Mouse (Mus musculus) midbrain, postnatal 0 days (tissue): ENCODE results near the gene Prlh. TPM values are rescaled to one million over a fixed set of nuclear protein-coding genes. Genes with fewer than 3 reads are reported as not detected.
A peak's percentile ranks its signal among the peaks of the same experiment; 100 is the strongest.

ENCODE experiments used
- ATAC-seq: fragments of 200-750 bp; cut with Nextera tagmentation; 2 replicates; pipeline ENCODE4 v1.8.0; 2017; ENCODE audit warnings: moderate number of reproducible peaks, mild to moderate bottlenecking, moderate TSS enrichment, moderate library complexity; ENCODE audit not compliant: low FRiP score
- DNase-seq: peaks from one replicate; pipeline ENCODE4 v3.0.0-alpha.2; 2015; ENCODE audit warnings: low spot score
- H3K27ac ChIP-seq: fragments of 300-500 bp; sonication (generic); 2 replicates; pipeline ENCODE4 v1.5.1; 2014; ENCODE audit warnings: low read depth, mild to moderate bottlenecking, low read length, mixed read lengths
- H3K27me3 ChIP-seq: fragments of 300-500 bp; sonication (generic); 2 replicates; pipeline ENCODE4 v1.6.1; 2014; ENCODE audit warnings: low read length, control low read depth, mixed read lengths; ENCODE audit not compliant: insufficient read depth
- H3K36me3 ChIP-seq: fragments of 300-500 bp; sonication (generic); 2 replicates; pipeline ENCODE4 v1.6.1; 2014; ENCODE audit warnings: low read length, control low read depth, mixed read lengths; ENCODE audit not compliant: insufficient read depth
- H3K4me1 ChIP-seq: fragments of 300-500 bp; sonication (generic); 2 replicates; pipeline ENCODE4 v1.6.1; 2014; ENCODE audit warnings: mild to moderate bottlenecking, control low read depth, antibody characterized with exemption, low read length, mixed read lengths; ENCODE audit not compliant: insufficient read depth
- H3K4me2 ChIP-seq: fragments of 300-500 bp; sonication (generic); 2 replicates; pipeline ENCODE4 v1.6.1; 2014; ENCODE audit warnings: low read depth, mild to moderate bottlenecking, low read length, mixed read lengths; ENCODE audit not compliant: poor library complexity, severe bottlenecking
- H3K4me3 ChIP-seq: fragments of 300-500 bp; sonication (generic); 2 replicates; pipeline ENCODE4 v1.5.1; 2014; ENCODE audit warnings: low read depth, mild to moderate bottlenecking, low read length, moderate library complexity
- H3K9ac ChIP-seq: fragments of 300-500 bp; sonication (generic); replicated peaks from 2 replicates; pipeline ENCODE4 v1.6.1; 2014; ENCODE audit warnings: mild to moderate bottlenecking, low read length, moderate library complexity, mixed read lengths; ENCODE audit not compliant: poor library complexity, severe bottlenecking
- H3K9me3 ChIP-seq: fragments of 300-500 bp; sonication (generic); 2 replicates; pipeline ENCODE4 v1.6.1; 2016; ENCODE audit warnings: low read length, control low read depth
- CTCF ChIP-seq: IDR thresholded peaks from 2 replicates; pipeline ENCODE4 v1.5.1; 2016; ENCODE audit warnings: antibody characterized with exemption, mild to moderate bottlenecking
- WGBS: fragments of 180-500 bp; shearing (Covaris S2); extraction: QIAGEN DNeasy Blood & Tissue Kit; methylation state at CpG from one replicate; pipeline ENCODE4 v1.1.7; 2014; 5-methylcytosine and 5-hydroxymethylcytosine counted together
- polyA plus RNA-seq: library from polyadenylated mRNA; unstranded; fragments of >200 nt; fragmentation: Nextera tagmentation; extraction: Ambion mirVana; gene quantifications from 2 replicates; pipeline ENCODE4 v1.2.1, GENCODE M21; 2015
- total RNA-seq: library from RNA; depleted of rRNA; stranded (reverse); fragments of >200 nt; gene quantifications from 2 replicates; pipeline ENCODE4 v1.2.3, GENCODE M21; 2014

Gene Prlh
- total and polyA plus RNA-seq, 2 experiments from 2014 or later: not detected

DNA sequence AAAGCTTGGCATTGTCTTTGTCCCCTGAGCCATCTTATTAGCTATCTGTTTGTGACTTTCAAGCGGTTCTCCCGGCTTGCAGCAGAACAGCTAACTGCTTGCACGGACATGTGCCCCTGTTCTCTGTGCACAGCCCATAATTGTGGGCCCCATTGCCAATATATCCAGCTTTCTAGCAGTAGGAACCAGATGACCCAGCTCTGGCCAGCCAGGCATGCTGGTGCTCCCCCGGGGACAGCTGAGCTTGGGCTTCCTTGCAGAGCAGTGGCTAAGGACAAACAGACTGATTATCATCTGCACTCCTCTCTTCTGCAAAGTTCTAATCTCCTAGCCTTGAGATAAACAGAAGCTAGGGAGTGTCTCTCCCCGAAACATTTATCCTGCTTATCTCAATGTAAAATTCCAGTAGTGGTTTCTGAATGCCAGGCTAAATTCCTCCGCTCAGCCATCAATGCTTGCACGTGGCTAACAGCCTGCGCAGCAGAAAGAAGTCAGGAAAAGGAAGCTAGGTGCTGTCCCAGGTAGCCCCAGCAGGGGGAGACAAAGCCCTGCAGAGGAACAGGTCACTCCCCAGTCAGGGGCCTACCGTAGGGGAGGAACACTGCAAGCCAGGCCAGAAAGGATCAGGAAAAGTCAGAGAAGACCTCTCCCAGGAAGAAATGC is 20.1 kb downstream of the Prlh start:
- H3K4me3 ChIP-seq: no peak overlapping the region
- no peaks in the 10 kb centered on the region for H3K27me3 ChIP-seq
- H3K4me1 ChIP-seq: peaks cover 10% of the 10 kb centered on the region; the same call in 1 of the 2 replicates
- DNase-seq (peak; percentile 90), ATAC-seq (peak; percentile 76)
- no peaks in the 10 kb centered on the region for H3K36me3 ChIP-seq
- H3K27ac ChIP-seq: no peak overlapping the region
- H3K4me2 ChIP-seq: no peak overlapping the region
- 16% methylated on average over 9 of the region's 9 CpGs for WGBS
- no peaks in the 10 kb centered on the region for H3K9me3 ChIP-seq
- peak; percentile 100 for TF ChIP-seq CTCF
- no peak overlapping the region for H3K9ac ChIP-seq

GRCm38 (mm10) chr1:90973574-90973911 is 20.6 kb downstream of the Prlh start:
- no peaks in the 10 kb centered on the region for H3K36me3 ChIP-seq
- no peaks in the 10 kb centered on the region for H3K27me3 ChIP-seq
- H3K9ac ChIP-seq: no peak overlapping the region
- H3K9me3 ChIP-seq: no peaks in the 10 kb centered on the region
- TF ChIP-seq CTCF: no peak
- no peak overlapping the region for H3K27ac ChIP-seq
- 67% methylated on average over 2 of the region's 2 CpGs for WGBS
- H3K4me3 ChIP-seq: no peak overlapping the region
- DNase-seq (no peak), ATAC-seq (peak; percentile 6; the same call in 1 of the 2 replicates)
- H3K4me1 ChIP-seq: peaks cover 10% of the 10 kb centered on the region; the same call in 1 of the 2 replicates
- H3K4me2 ChIP-seq: no peak overlapping the region

GRCm38 (mm10) chr1:90974906-90975649 is 22.2 kb downstream of the Prlh start:
- no peak for TF ChIP-seq CTCF
- Histone ChIP-seq H3K27ac (no peak overlapping the region), H3K4me1 (peaks cover 10% of the 10 kb centered on the region; the same call in 1 of the 2 replicates), H3K4me3 (no peak overlapping the region), H3K36me3 (no peaks in the 10 kb centered on the region), H3K9ac (0 out of 2 replicates have a peak overlapping the region, but pooled peaks have one; percentile 24), H3K27me3 (no peaks in the 10 kb centered on the region), H3K4me2 (peak overlapping the region; percentile 30), H3K9me3 (no peaks in the 10 kb centered on the region)
- peak; percentile 68 for ATAC-seq
- DNase-seq: peak; percentile 83
- 7% methylated on average over 12 of the region's 12 CpGs for WGBS

DNA sequence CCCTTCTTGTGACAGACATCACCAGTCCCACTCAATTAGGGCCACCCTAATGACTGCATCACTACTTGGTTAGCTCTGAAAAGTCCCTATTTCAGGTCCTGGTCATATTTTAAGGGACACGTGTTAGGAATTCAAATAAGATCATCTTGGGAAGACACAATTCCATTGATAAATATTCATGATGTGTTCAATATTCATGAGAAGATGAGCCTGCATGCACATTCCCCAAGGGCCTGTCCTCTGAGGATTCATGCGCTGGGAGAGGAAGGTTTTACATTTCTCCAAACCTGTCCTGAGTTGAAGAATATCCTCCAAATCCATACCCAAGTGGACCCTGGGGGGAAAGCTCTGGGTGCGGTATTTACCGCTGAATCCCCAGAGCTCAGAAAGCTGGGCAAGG is 23.1 kb downstream of the Prlh start:
- WGBS: 43% methylated on average over 4 of the region's 4 CpGs
- no peak for TF ChIP-seq CTCF
- peaks cover 10% of the 10 kb centered on the region; the same call in 1 of the 2 replicates for H3K4me1 ChIP-seq
- H3K27me3 ChIP-seq: no peaks in the 10 kb centered on the region
- H3K27ac ChIP-seq: no peak overlapping the region
- H3K9ac ChIP-seq: no peak overlapping the region
- no peak overlapping the region for H3K4me3 ChIP-seq
- H3K4me2 ChIP-seq: no peak overlapping the region
- no peak for ATAC-seq
- no peaks in the 10 kb centered on the region for H3K36me3 ChIP-seq
- DNase-seq: peak; percentile 27
- H3K9me3 ChIP-seq: no peaks in the 10 kb centered on the region

- Histone ChIP-seq H3K9ac (no peak overlapping the region), H3K4me3 (no peak overlapping the region), H3K4me1 (no peaks in the 10 kb centered on the region), H3K36me3 (no peaks in the 10 kb centered on the region), H3K4me2 (no peak overlapping the region), H3K27ac (no peak overlapping the region), H3K9me3 (no peaks in the 10 kb centered on the region), H3K27me3 (no peaks in the 10 kb centered on the region)
- no peak for DNase-seq
- no peak for ATAC-seq
- no peak for TF ChIP-seq CTCF
- 74% methylated on average over 10 of the region's 10 CpGs for WGBS
Measured at GRCm38 (mm10) chr1:90980638-90981330, 27.9 kb downstream of the Prlh start.
